Mouse (Mus musculus) layer of hippocampus, postnatal 10 days (tissue): ENCODE results near the gene Nfatc4. TPM values are rescaled to one million over a fixed set of nuclear protein-coding genes. Genes with fewer than 3 reads are reported as not detected.

ENCODE experiments used
- DNase-seq, 2 experiments: peaks; one replicate each; pipeline ENCODE4 v3.0.0; 2021; ENCODE audit warnings: low spot score in 2 of 2
- total RNA-seq, 2 experiments: library from RNA; stranded (reverse); gene quantifications; 2 replicates each; pipeline ENCODE4 v1.2.3; 2021

The Nfatc4 gene
- total RNA-seq, 2 experiments from 2014 or later: 3.9 to 5.8 TPM

DNA sequence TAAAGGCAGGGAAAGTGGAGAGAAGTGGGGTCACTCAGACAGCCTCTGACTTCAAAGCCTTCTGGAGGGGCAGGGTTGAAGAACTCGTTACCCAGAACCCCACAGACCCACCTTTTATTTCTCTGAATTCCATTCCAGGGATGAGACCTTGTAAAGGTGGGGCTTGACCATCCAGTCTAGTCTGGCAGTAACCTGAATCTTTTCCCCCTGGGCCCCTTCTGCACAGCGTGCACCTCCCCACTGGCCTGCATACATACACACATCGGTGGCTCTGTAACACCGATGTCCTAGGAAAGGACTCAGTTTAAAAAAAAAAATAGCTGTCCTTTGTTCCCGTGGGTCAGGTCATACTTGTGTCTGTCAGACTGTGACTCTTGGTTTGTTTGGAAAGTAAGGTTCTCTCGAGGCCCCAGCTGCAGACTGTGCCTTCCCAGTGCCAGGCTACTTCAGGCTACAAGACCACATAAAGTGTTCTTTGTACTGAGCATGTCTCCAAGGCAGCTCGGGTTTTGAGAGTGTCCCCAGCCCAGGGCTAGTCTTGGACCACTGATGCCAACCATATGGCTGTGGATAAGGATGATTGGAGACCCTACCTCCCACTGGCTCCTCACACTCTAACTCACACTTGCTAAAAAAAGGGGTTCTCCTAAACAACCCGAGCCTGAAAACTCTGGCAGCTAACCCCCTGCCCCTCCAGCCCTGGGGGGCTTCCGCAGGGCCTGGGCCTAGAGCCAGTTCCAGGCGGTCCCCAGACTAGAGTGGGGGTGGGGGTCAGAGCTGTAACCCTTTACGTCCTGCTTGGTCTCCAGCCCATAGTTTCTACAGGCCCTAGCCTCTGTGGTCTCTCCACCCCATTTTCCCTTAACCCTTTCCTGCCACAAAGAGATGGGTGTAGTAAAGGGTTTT lies 30.0 kb downstream of the Nfatc4 start:
- DNase-seq: peak; percentile 51 to 65

GRCm38 (mm10) chr14:55853621-55854285 lies 30.8 kb downstream of the Nfatc4 start, which contains the start of gene Nynrin:
Nynrin (plus strand) TSS chr14:55854010.
- peak; percentile 56 to 70 for DNase-seq

DNA sequence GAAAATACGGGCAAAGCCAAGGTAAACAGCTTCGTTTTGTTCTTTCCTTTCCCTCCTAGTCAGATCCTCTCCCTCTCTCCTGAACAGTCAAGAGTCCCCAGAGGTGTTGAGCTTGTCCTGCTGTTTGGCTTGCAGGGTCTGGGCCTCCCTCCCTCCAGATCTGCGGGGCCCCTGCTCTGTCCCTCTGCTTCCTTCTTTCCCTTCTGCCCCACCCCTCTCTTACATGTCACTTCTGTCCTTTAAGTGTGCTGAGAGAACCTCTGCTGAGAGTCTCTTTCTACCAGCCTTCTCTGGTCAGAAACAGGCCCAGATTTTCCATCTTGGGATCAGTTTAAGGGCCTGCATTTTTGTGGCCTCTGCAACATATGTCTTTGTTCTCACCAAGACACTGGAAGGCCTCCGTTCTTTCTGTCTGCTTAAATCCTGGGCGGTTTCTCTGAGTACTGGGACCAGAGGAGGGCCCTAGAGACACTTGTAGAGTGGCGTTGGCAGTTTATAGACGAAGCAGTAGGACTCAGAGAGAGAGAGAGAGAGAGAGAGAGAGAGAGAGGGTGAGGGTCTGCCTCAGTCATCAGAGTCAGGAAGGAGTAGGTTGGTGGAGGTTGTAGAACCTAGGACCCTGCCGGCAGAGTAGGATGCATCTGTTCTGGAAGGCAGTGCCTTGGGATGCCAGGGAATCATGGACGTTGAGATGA lies 31.6 kb downstream of the Nfatc4 start:
- DNase-seq: no peak

GRCm38 (mm10) chr14:55855101-55855561 lies 32.2 kb downstream of the Nfatc4 start:
- DNase-seq: peak in 1 of 2 experiments; percentile 33

DNA sequence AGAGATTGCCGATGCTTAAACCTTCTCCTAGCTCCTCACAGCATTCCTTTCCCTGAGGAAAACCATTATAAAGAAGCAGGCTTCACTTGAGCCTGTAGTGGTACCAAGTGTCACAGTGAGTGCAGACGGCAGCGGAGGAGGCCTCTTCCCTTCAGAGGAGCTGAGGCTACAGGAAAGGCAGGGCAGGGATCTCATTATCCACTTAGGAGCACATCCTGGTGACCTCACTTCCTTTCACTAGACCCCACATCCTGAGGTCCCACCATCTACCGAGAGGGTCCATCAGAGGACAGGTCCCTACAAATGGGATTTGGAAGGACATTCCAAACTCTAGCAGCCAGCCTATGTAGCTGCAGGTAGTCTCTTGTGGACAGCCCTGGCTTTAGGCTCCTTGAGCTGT lies 34.6 kb downstream of the Nfatc4 start:
- no peak for DNase-seq

DNA sequence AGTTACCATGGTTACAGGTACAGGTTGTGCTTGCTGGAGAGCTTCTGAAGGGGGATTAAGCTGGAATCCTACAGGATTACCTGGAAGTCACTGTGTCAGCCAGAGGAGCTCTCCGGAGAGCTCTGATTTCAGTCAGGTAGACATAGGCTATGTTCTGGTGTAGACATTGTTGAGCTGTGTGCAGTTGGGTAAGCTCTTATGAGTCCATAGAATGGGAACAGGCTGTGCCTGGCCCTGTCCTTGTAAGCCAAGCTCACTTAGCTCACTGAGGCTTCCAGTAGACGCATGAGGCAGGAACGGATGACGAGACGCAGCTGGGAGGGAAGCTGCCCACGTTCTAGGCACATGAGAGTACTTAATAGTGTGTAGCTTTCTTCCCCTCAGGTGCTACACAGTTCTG lies 39.2 kb downstream of the Nfatc4 start:
- no peak for DNase-seq

DNA sequence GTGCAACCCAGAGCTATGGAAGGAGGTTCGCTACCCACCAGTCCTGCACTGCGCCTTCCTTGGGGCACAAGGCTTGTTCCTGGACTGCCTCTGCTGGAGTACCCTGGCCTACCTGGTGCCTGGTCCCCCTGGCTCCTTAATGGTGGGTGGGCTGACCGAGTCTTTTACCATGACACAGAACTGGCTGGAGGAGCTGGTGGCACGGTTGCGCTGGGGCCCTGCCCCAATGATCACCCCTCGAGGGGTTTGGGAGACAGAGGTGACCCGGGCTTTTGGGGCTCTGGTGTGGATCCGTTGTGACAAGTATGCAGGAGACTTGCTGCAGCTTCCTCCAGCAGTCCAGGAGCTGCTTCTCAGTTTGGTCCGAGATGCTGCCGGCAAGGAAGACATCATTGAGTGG lies 40.0 kb downstream of the Nfatc4 start:
- DNase-seq: no peak

- DNase-seq: peak; percentile 68 to 74
These were observed 40.8 kb downstream of the Nfatc4 start for GRCm38 (mm10) chr14:55863773-55864172.

DNA sequence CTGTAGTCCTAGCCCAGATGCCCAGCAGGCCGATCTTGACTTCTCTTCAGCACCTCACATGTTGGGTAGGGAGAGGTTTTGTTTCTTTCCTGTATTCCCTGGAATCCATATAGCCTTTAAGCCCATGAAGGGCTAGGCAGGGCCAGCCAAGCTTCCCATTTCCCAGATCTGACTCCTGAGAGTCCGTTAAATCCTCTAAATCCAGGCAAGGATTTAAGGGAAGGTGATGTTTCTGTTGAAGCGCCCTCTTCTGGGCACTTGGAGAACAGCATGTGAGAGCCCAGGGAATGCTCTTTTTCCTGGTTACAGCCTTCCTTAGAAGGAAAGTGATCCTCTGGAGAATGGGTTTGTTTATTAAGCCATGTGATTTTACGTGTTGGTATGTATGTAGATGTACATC lies 44.0 kb downstream of the Nfatc4 start:
- peak; percentile 70 to 75 for DNase-seq

- DNase-seq: no peak
These were observed 45.5 kb downstream of the Nfatc4 start for GRCm38 (mm10) chr14:55868230-55869026.

GRCm38 (mm10) chr14:55869538-55869937 lies 46.6 kb downstream of the Nfatc4 start:
- no peak for DNase-seq

DNA sequence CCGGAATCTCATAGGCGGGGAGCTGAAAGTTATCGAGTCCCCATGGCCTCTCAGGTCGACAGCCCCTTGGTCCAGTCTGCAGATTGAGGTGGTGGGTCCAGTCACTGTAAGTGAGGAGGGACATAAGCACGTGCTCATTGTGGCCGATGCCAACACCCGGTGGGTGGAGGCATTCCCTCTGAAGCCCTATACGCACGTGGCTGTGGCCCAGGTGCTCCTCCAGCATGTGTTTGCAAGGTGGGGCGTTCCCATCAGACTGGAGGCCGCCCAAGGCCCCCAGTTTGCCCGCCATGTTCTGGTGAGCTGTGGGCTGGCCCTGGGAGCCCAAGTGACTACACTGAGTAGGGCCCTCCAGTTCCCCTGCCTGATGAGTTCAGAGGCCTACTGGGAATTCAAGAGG lies 49.1 kb downstream of the Nfatc4 start:
- DNase-seq: no peak

GRCm38 (mm10) chr14:55872551-55872950 lies 49.6 kb downstream of the Nfatc4 start:
- no peak for DNase-seq

DNA sequence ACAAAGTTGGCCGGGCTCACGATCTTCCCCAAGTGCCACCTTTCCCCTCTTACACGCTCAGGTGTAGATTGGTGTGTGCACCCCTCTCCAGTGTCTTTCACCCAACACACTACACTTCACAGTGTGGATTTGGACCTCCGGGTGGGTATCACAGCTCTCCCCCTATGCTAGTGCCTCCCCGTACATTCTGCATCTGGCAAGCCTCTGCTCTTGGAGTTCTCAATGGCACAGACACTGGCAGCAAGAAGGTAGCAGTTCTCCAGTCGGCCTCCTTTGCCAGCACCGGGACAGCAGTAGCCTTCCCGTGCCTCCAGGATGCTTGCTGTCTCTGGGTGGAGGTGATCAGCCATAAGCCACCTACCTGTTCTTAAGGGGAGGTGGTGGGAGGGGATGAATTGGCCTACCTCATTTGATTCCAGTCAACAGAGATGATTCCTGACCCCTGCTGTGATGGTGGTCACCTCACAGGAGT lies 50.3 kb downstream of the Nfatc4 start:
- no peak for DNase-seq

- DNase-seq: peak; percentile 83 to 86
These were observed 51.1 kb downstream of the Nfatc4 start for GRCm38 (mm10) chr14:55873714-55874683.

GRCm38 (mm10) chr14:55877469-55878315 lies 54.7 kb downstream of the Nfatc4 start:
- no peak for DNase-seq

GRCm38 (mm10) chr14:55878316-55878940 lies 55.5 kb downstream of the Nfatc4 start:
- no peak for DNase-seq

GRCm38 (mm10) chr14:55879623-55880022 lies 56.7 kb downstream of the Nfatc4 start:
- DNase-seq: peak; percentile 81 to 82
